Mouse (Mus musculus) kidney, embryonic 15.5 days (tissue): ENCODE results near the gene Serinc4. TPM values are rescaled to one million over a fixed set of nuclear protein-coding genes. Genes with fewer than 3 reads are reported as not detected.

Source experiments
- ATAC-seq: fragments of 200-750 bp; cut with Nextera tagmentation; replicated peaks from 2 replicates; pipeline ENCODE4 v1.8.0; 2017; ENCODE audit warnings: moderate TSS enrichment; ENCODE audit not compliant: low FRiP score
- H3K27ac ChIP-seq: fragments of 300-500 bp; sonication (generic); 2 replicates; pipeline ENCODE4 v1.5.1; 2015; ENCODE audit warnings: mild to moderate bottlenecking, inconsistent platforms
- H3K27me3 ChIP-seq: fragments of 300-500 bp; sonication (generic); 2 replicates; pipeline ENCODE4 v1.6.1; 2015; ENCODE audit warnings: inconsistent platforms
- H3K36me3 ChIP-seq: fragments of 300-500 bp; sonication (generic); 2 replicates; pipeline ENCODE4 v1.6.1; 2015; ENCODE audit warnings: inconsistent platforms
- H3K4me1 ChIP-seq: fragments of 300-500 bp; sonication (generic); 2 replicates; pipeline ENCODE4 v1.6.1; 2015; ENCODE audit warnings: inconsistent platforms
- H3K4me2 ChIP-seq: fragments of 300-500 bp; sonication (generic); 2 replicates; pipeline ENCODE4 v1.6.1; 2015; ENCODE audit warnings: moderate library complexity, mild to moderate bottlenecking, inconsistent platforms
- H3K4me3 ChIP-seq: fragments of 300-500 bp; sonication (generic); replicated peaks from 2 replicates; pipeline ENCODE4 v1.5.1; 2015; ENCODE audit warnings: mild to moderate bottlenecking, inconsistent platforms
- H3K9ac ChIP-seq: fragments of 300-500 bp; sonication (generic); 2 replicates; pipeline ENCODE4 v1.6.1; 2015; ENCODE audit warnings: mild to moderate bottlenecking, inconsistent platforms
- H3K9me3 ChIP-seq: fragments of 300-500 bp; sonication (generic); replicated peaks from 2 replicates; pipeline ENCODE4 v1.6.1; 2016; ENCODE audit warnings: inconsistent platforms
- WGBS: fragments of 180-500 bp; shearing (Covaris S2); methylation state at CpG from one replicate; pipeline ENCODE4 v1.1.7; 2015; ENCODE audit warnings: mixed read lengths; 5-methylcytosine and 5-hydroxymethylcytosine counted together
- microRNA-seq: library from miRNA; unstranded; fragments of <30 nt; microRNA quantifications from one replicate; pipeline ENCODE4, GENCODE M21; 2016
- polyA plus RNA-seq: library from polyadenylated mRNA; unstranded; fragments of >200 nt; fragmentation: Nextera tagmentation; extraction: Ambion mirVana; gene quantifications from 2 replicates; pipeline ENCODE4 v1.2.1, GENCODE M21; 2015

The Serinc4 gene
- polyA plus RNA-seq, 1 experiment from 2014 or later = 0.10 TPM

- Histone ChIP-seq H3K27ac (no peak overlapping the region), H3K4me1 (peaks cover 30% of the 10 kb centered on the region), H3K4me2 (peak overlapping the region; percentile 64), H3K9me3 (no peaks in the 10 kb centered on the region), H3K27me3 (no peaks in the 10 kb centered on the region), H3K36me3 (peaks cover 37% of the 10 kb centered on the region), H3K4me3 (peak overlapping the region; percentile 96), H3K9ac (peak overlapping the region; percentile 98)
- 81% methylated on average over 3 of the region's 3 CpGs for WGBS
- ATAC-seq = no peak
These were observed 41.0 kb downstream of the Serinc4 start for GRCm38 (mm10) chr2:121415591-121415990.

- H3K9ac ChIP-seq = peak overlapping the region; percentile 98
These were observed 41.5 kb downstream of the Serinc4 start for GRCm38 (mm10) chr2:121415103-121415502.

GRCm38 (mm10) chr2:121414139-121414685 is 42.4 kb downstream of the Serinc4 start:
- ATAC-seq = peak; percentile 67
- WGBS = under 1% methylated on average over 32 of the region's 32 CpGs
- H3K4me1 ChIP-seq = peaks cover 30% of the 10 kb centered on the region
- H3K36me3 ChIP-seq = peaks cover 28% of the 10 kb centered on the region
- peak overlapping the region; percentile 96 for H3K4me3 ChIP-seq
- H3K4me2 ChIP-seq = peak overlapping the region; percentile 64
- peak overlapping the region; percentile 98 for H3K9ac ChIP-seq
- no peaks in the 10 kb centered on the region for H3K27me3 ChIP-seq
- H3K27ac ChIP-seq = peak overlapping the region; percentile 98
- H3K9me3 ChIP-seq = no peaks in the 10 kb centered on the region

More at GRCm38 (mm10) chr2:121415103-121415502, 41.5 kb downstream of the Serinc4 start:
- Histone ChIP-seq H3K9me3 (no peaks in the 10 kb centered on the region), H3K4me1 (peaks cover 30% of the 10 kb centered on the region), H3K27ac (no peak overlapping the region), H3K4me3 (peak overlapping the region; percentile 96), H3K36me3 (peaks cover 34% of the 10 kb centered on the region), H3K4me2 (peak overlapping the region; percentile 64), H3K27me3 (no peaks in the 10 kb centered on the region)
- ATAC-seq = no peak
- WGBS = 49% methylated on average over 3 of the region's 3 CpGs

GRCm38 (mm10) chr2:121413387-121414042 is 43.1 kb downstream of the Serinc4 start, which contains the start of the genes Pdia3 and Catsper2:
Pdia3 (plus strand) TSS chr2:121413775.
Catsper2 (minus strand) TSS chr2:121413792.
- Histone ChIP-seq H3K4me3 (peak within 1 kb of the TSS; percentile 96), H3K4me2 (peak within 1 kb of the TSS; percentile 68), H3K27me3 (no peaks in the 10 kb centered on the region), H3K4me1 (peaks cover 30% of the 10 kb centered on the region), H3K9ac (peak within 1 kb of the TSS; percentile 98), H3K9me3 (no peaks in the 10 kb centered on the region), H3K36me3 (peaks cover 21% of the 10 kb centered on the region), H3K27ac (peak within 1 kb of the TSS; percentile 98)
- peak; percentile 99 for ATAC-seq
- whole genome bisulfite sequencing = under 1% methylated on average over 67 of the region's 68 CpGs

- Histone ChIP-seq H3K9me3 (no peaks in the 10 kb centered on the region), H3K27me3 (no peaks in the 10 kb centered on the region), H3K4me3 (peak overlapping the region; percentile 96), H3K4me2 (peak overlapping the region; percentile 68), H3K4me1 (peaks cover 30% of the 10 kb centered on the region), H3K9ac (peak overlapping the region; percentile 63), H3K36me3 (peaks cover 15% of the 10 kb centered on the region), H3K27ac (peak overlapping the region; percentile 98)
- 10% methylated on average over 4 of the region's 4 CpGs for WGBS
- ATAC-seq = 0 out of 2 replicates have a peak, but pooled peaks have one; percentile 0
These were observed 43.7 kb downstream of the Serinc4 start for GRCm38 (mm10) chr2:121412843-121413386.

- H3K27ac ChIP-seq = no peak overlapping the region
- WGBS = 38% methylated on average over 4 of the region's 4 CpGs
- no peak overlapping the region for H3K9ac ChIP-seq
- H3K36me3 ChIP-seq = no peaks in the 10 kb centered on the region
- no peaks in the 10 kb centered on the region for H3K9me3 ChIP-seq
- no peak for ATAC-seq
- H3K4me3 ChIP-seq = no peak overlapping the region
- H3K4me1 ChIP-seq = peaks cover 7% of the 10 kb centered on the region; the same call in 1 of the 2 replicates
- H3K4me2 ChIP-seq = no peak overlapping the region
- no peaks in the 10 kb centered on the region for H3K27me3 ChIP-seq
These were observed 48.4 kb downstream of the Serinc4 start for GRCm38 (mm10) chr2:121408160-121408559.

GRCm38 (mm10) chr2:121403296-121403695 is 53.3 kb downstream of the Serinc4 start:
- Histone ChIP-seq H3K27ac (no peak overlapping the region), H3K9me3 (no peaks in the 10 kb centered on the region), H3K9ac (no peak overlapping the region), H3K27me3 (no peaks in the 10 kb centered on the region), H3K4me3 (no peak overlapping the region), H3K4me1 (no peaks in the 10 kb centered on the region), H3K4me2 (no peak overlapping the region), H3K36me3 (no peaks in the 10 kb centered on the region)
- no peak for ATAC-seq

GRCm38 (mm10) chr2:121396624-121397023 is 60.0 kb downstream of the Serinc4 start:
- H3K4me1 ChIP-seq = no peaks in the 10 kb centered on the region
- H3K9ac ChIP-seq = no peak overlapping the region
- H3K4me2 ChIP-seq = no peak overlapping the region
- no peaks in the 10 kb centered on the region for H3K27me3 ChIP-seq
- H3K4me3 ChIP-seq = no peak overlapping the region
- no peaks in the 10 kb centered on the region for H3K36me3 ChIP-seq
- H3K9me3 ChIP-seq = no peaks in the 10 kb centered on the region
- WGBS = 15% methylated on average over 8 of the region's 8 CpGs
- no peak overlapping the region for H3K27ac ChIP-seq
- ATAC-seq = no peak

Small RNAs within 50 kb of the gene (microRNA-seq; reads per million reads assigned to microRNA genes)
- not detected for gene Gm22953

Other genes with a start within 250 kb of the Serinc4 start
- gene Trp53bp1, start 185.4 kb downstream of the Serinc4 start, polyA plus RNA-seq = 72.9 and 73.7 TPM in 2 replicates
- gene Map1a, start 167.2 kb downstream of the Serinc4 start, polyA plus RNA-seq = 3.1 and 3.2 TPM in 2 replicates
- 12.6 and 14.5 TPM in 2 replicates for gene Ppip5k1, start 101.4 kb downstream of the Serinc4 start, polyA plus RNA-seq
- 16.9 and 22.4 TPM in 2 replicates for gene Ckmt1, start 99.1 kb downstream of the Serinc4 start, polyA plus RNA-seq
- not detected in 2 replicates for gene Strc, start 69.6 kb downstream of the Serinc4 start, polyA plus RNA-seq
- 811 and 867 TPM in 2 replicates for gene Pdia3, start 43.0 kb downstream of the Serinc4 start, polyA plus RNA-seq
- 1.8 and 2.7 TPM in 2 replicates for gene Catsper2, start 43.0 kb downstream of the Serinc4 start, polyA plus RNA-seq
- gene Ell3, start 12.5 kb downstream of the Serinc4 start, polyA plus RNA-seq = 11.2 and 12.9 TPM in 2 replicates
- gene Serf2, start 7.6 kb downstream of the Serinc4 start, polyA plus RNA-seq = 482 and 510 TPM in 2 replicates
- 119 and 120 TPM in 2 replicates for gene Hypk, start 3.5 kb downstream of the Serinc4 start, polyA plus RNA-seq
- gene Mfap1b, start 17.3 kb upstream of the Serinc4 start, polyA plus RNA-seq = 53.7 and 54.3 TPM in 2 replicates
- gene Mfap1a, start 49.9 kb upstream of the Serinc4 start, polyA plus RNA-seq = 28.2 and 29.4 TPM in 2 replicates
- gene Wdr76, start 49.9 kb upstream of the Serinc4 start, polyA plus RNA-seq = 9.3 and 9.7 TPM in 2 replicates